Mouse (Mus musculus): Measurements from ENCODE around the gene Rpl10-ps3. TPM values are rescaled to one million over a fixed set of nuclear protein-coding genes. Genes with fewer than 3 reads are reported as not detected.

Rpl10-ps3 gene
- polyA plus RNA-seq (2015; fragmentation: Nextera tagmentation; extraction: Ambion mirVana): 134 and 170 TPM in 2 replicates

- no peak for ATAC-seq (ENCODE audit: low FRiP score)
- Histone ChIP-seq H3K9ac (replicated peaks) (no peak within 1 kb of the TSS), H3K9me3 (replicated peaks) (no peaks in the 10 kb centered on the region), H3K4me3 (replicated peaks) (no peak within 1 kb of the TSS), H3K4me2 (no peak within 1 kb of the TSS), H3K27ac (replicated peaks) (no peak within 1 kb of the TSS), H3K27me3 (replicated peaks) (no peaks in the 10 kb centered on the region), H3K36me3 (no peaks in the 10 kb centered on the region), H3K4me1 (peaks cover 4% of the 10 kb centered on the region; the same call in 1 of the 2 replicates)
- 95% methylated on average over 11 of the region's 13 CpGs for WGBS
Observed at GRCm38 (mm10) chr9:50344868-50345267, at the start of gene Rpl10-ps3. TSS of gene Rpl10-ps3 (minus strand) at chr9:50344968.

- no peak for ATAC-seq (ENCODE audit: low FRiP score)
- 81% methylated on average over 6 of the region's 6 CpGs for WGBS
- H3K4me1 ChIP-seq: peaks cover 12% of the 10 kb centered on the region; the same call in 1 of the 2 replicates
Observed at GRCm38 (mm10) chr9:50375598-50375997, 30.8 kb upstream of the Rpl10-ps3 start.

GRCm38 (mm10) chr9:50374666-50375065, 29.9 kb upstream of the Rpl10-ps3 start:
- Histone ChIP-seq H3K36me3 (no peaks in the 10 kb centered on the region), H3K4me2 (no peak overlapping the region), H3K9ac (replicated peaks) (no peak overlapping the region), H3K4me3 (replicated peaks) (no peak overlapping the region), H3K4me1 (peaks cover 12% of the 10 kb centered on the region; the same call in 1 of the 2 replicates), H3K27me3 (replicated peaks) (no peaks in the 10 kb centered on the region), H3K27ac (replicated peaks) (no peak overlapping the region), H3K9me3 (replicated peaks) (no peaks in the 10 kb centered on the region)
- ATAC-seq (ENCODE audit: low FRiP score): no peak
- 80% methylated on average over 5 of the region's 5 CpGs for WGBS

More at GRCm38 (mm10) chr9:50375598-50375997, 30.8 kb upstream of the Rpl10-ps3 start:
- Histone ChIP-seq H3K4me3 (replicated peaks) (no peak overlapping the region), H3K9me3 (replicated peaks) (no peaks in the 10 kb centered on the region), H3K4me2 (no peak overlapping the region), H3K27me3 (replicated peaks) (no peaks in the 10 kb centered on the region), H3K27ac (replicated peaks) (no peak overlapping the region), H3K36me3 (no peaks in the 10 kb centered on the region), H3K9ac (replicated peaks) (no peak overlapping the region)

GRCm38 (mm10) chr9:50368551-50369297, 24.0 kb upstream of the Rpl10-ps3 start:
- Histone ChIP-seq H3K27me3 (replicated peaks) (no peaks in the 10 kb centered on the region), H3K9ac (replicated peaks) (no peak overlapping the region), H3K4me1 (peaks cover 18% of the 10 kb centered on the region), H3K4me3 (replicated peaks) (no peak overlapping the region), H3K36me3 (no peaks in the 10 kb centered on the region), H3K9me3 (replicated peaks) (no peaks in the 10 kb centered on the region), H3K27ac (replicated peaks) (no peak overlapping the region), H3K4me2 (no peak overlapping the region)
- ATAC-seq (ENCODE audit: low FRiP score): no peak
- 64% methylated on average over 8 of the region's 8 CpGs for WGBS

GRCm38 (mm10) chr9:50365059-50365780, 20.5 kb upstream of the Rpl10-ps3 start:
- 39% methylated on average over 11 of the region's 11 CpGs for WGBS
- Histone ChIP-seq H3K36me3 (no peaks in the 10 kb centered on the region), H3K27ac (replicated peaks) (no peak overlapping the region), H3K9ac (replicated peaks) (no peak overlapping the region), H3K4me2 (no peak overlapping the region), H3K27me3 (replicated peaks) (no peaks in the 10 kb centered on the region), H3K9me3 (replicated peaks) (no peaks in the 10 kb centered on the region), H3K4me1 (peaks cover 25% of the 10 kb centered on the region), H3K4me3 (replicated peaks) (no peak overlapping the region)
- no peak for ATAC-seq (ENCODE audit: low FRiP score)

- WGBS: 93% methylated on average over 2 of the region's 2 CpGs
- H3K4me1 ChIP-seq: peaks cover 22% of the 10 kb centered on the region
- no peak overlapping the region for H3K9ac ChIP-seq (replicated peaks)
- no peak overlapping the region for H3K4me2 ChIP-seq
- H3K36me3 ChIP-seq: no peaks in the 10 kb centered on the region
- no peak for ATAC-seq (ENCODE audit: low FRiP score)
- no peak overlapping the region for H3K4me3 ChIP-seq (replicated peaks)
- no peaks in the 10 kb centered on the region for H3K27me3 ChIP-seq (replicated peaks)
- no peaks in the 10 kb centered on the region for H3K9me3 ChIP-seq (replicated peaks)
- H3K27ac ChIP-seq (replicated peaks): no peak overlapping the region
Observed at GRCm38 (mm10) chr9:50363962-50364361, 19.2 kb upstream of the Rpl10-ps3 start.

- ATAC-seq (ENCODE audit: low FRiP score): no peak
- Histone ChIP-seq H3K9ac (replicated peaks) (no peak overlapping the region), H3K4me2 (no peak overlapping the region), H3K4me1 (peaks cover 15% of the 10 kb centered on the region), H3K36me3 (no peaks in the 10 kb centered on the region), H3K27me3 (replicated peaks) (no peaks in the 10 kb centered on the region), H3K4me3 (replicated peaks) (no peak overlapping the region), H3K9me3 (replicated peaks) (no peaks in the 10 kb centered on the region), H3K27ac (replicated peaks) (no peak overlapping the region)
- 77% methylated on average over 5 of the region's 5 CpGs for WGBS
Observed at GRCm38 (mm10) chr9:50363259-50363658, 18.5 kb upstream of the Rpl10-ps3 start.

- H3K4me1 ChIP-seq: peaks cover 14% of the 10 kb centered on the region
- no peaks in the 10 kb centered on the region for H3K27me3 ChIP-seq (replicated peaks)
- no peak overlapping the region for H3K4me3 ChIP-seq (replicated peaks)
- no peak overlapping the region for H3K4me2 ChIP-seq
- no peaks in the 10 kb centered on the region for H3K36me3 ChIP-seq
- no peak for ATAC-seq (ENCODE audit: low FRiP score)
- H3K9ac ChIP-seq (replicated peaks): no peak overlapping the region
- WGBS: 30% methylated on average over 3 of the region's 3 CpGs
- no peaks in the 10 kb centered on the region for H3K9me3 ChIP-seq (replicated peaks)
- no peak overlapping the region for H3K27ac ChIP-seq (replicated peaks)
Observed at GRCm38 (mm10) chr9:50362556-50362955, 17.8 kb upstream of the Rpl10-ps3 start.

- no peak overlapping the region for H3K27ac ChIP-seq (replicated peaks)
- no peaks in the 10 kb centered on the region for H3K9me3 ChIP-seq (replicated peaks)
- ATAC-seq (ENCODE audit: low FRiP score): no peak
- no peak overlapping the region for H3K9ac ChIP-seq (replicated peaks)
- H3K36me3 ChIP-seq: no peaks in the 10 kb centered on the region
- H3K4me3 ChIP-seq (replicated peaks): no peak overlapping the region
- peaks cover 11% of the 10 kb centered on the region for H3K4me1 ChIP-seq
- 84% methylated on average over 3 of the region's 3 CpGs for WGBS
- H3K27me3 ChIP-seq (replicated peaks): no peaks in the 10 kb centered on the region
- no peak overlapping the region for H3K4me2 ChIP-seq
Observed at GRCm38 (mm10) chr9:50360370-50360769, 15.6 kb upstream of the Rpl10-ps3 start.

- H3K4me3 ChIP-seq (replicated peaks): no peak overlapping the region
- H3K36me3 ChIP-seq: no peaks in the 10 kb centered on the region
- H3K4me1 ChIP-seq: peaks cover 2% of the 10 kb centered on the region; the same call in 1 of the 2 replicates
- no peaks in the 10 kb centered on the region for H3K27me3 ChIP-seq (replicated peaks)
- 55% methylated on average over 3 of the region's 3 CpGs for WGBS
- H3K9ac ChIP-seq (replicated peaks): no peak overlapping the region
- H3K9me3 ChIP-seq (replicated peaks): no peaks in the 10 kb centered on the region
- no peak overlapping the region for H3K4me2 ChIP-seq
- H3K27ac ChIP-seq (replicated peaks): no peak overlapping the region
- no peak for ATAC-seq (ENCODE audit: low FRiP score)
Observed at GRCm38 (mm10) chr9:50357331-50357730, 12.6 kb upstream of the Rpl10-ps3 start.

GRCm38 (mm10) chr9:50351746-50352145, 7.0 kb upstream of the Rpl10-ps3 start:
- Histone ChIP-seq H3K27me3 (replicated peaks) (no peaks in the 10 kb centered on the region), H3K4me3 (replicated peaks) (no peak overlapping the region), H3K9me3 (replicated peaks) (no peaks in the 10 kb centered on the region), H3K9ac (replicated peaks) (no peak overlapping the region), H3K4me2 (no peak overlapping the region), H3K4me1 (peaks cover 4% of the 10 kb centered on the region; the same call in 1 of the 2 replicates), H3K27ac (replicated peaks) (no peak overlapping the region), H3K36me3 (no peaks in the 10 kb centered on the region)
- 83% methylated on average over 4 of the region's 4 CpGs for WGBS
- ATAC-seq (ENCODE audit: low FRiP score): no peak

GRCm38 (mm10) chr9:50350571-50350970, 5.8 kb upstream of the Rpl10-ps3 start:
- no peaks in the 10 kb centered on the region for H3K9me3 ChIP-seq (replicated peaks)
- no peaks in the 10 kb centered on the region for H3K36me3 ChIP-seq
- WGBS: 81% methylated on average over 1 of the region's 1 CpGs
- H3K9ac ChIP-seq (replicated peaks): no peak overlapping the region
- H3K27ac ChIP-seq (replicated peaks): no peak overlapping the region
- H3K27me3 ChIP-seq (replicated peaks): no peaks in the 10 kb centered on the region
- no peak for ATAC-seq (ENCODE audit: low FRiP score)
- no peak overlapping the region for H3K4me3 ChIP-seq (replicated peaks)
- H3K4me1 ChIP-seq: peaks cover 4% of the 10 kb centered on the region; the same call in 1 of the 2 replicates
- no peak overlapping the region for H3K4me2 ChIP-seq

Data from neural tube, embryonic 15.5 days (tissue).